Mouse (Mus musculus): Measurements from ENCODE around the gene Hesx1. TPM values are rescaled to one million over a fixed set of nuclear protein-coding genes. Genes with fewer than 3 reads are reported as not detected.

The Hesx1 gene
- polyA plus RNA-seq, 1 experiment: not detected

DNA sequence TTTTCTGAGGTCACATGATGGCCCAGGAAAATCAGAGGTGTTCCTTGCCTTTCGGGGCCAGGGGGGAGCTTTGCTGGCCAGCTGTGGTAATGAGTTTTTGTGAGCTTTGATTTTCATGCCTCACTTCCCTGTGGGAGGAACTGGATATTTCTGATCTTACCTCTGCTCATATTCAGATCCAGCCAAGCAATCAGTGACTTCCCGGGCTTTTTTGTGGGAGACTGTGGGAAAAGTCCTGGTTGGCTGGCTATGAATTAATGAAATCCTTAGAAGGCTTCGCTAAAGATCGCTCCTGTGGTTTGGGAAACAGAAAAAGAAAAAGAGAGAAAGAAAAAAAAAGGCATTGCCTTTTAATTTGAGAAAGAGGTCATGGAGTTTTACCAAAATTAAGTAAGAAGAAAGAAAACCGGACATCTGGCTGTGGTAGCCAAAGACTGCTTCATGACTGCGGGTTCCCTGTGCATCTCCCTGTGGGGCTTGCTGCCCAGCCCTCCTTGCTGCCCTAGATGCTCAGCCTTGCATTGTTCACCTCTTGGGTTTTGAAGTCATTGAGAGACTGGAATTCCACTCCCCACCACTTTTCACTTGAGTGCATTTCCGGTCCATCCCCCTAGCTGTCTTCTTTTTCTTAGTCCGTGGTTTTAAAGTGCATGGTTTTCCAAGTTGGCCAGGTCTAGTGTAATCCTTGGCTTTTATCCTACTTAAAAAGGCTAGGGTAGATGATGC, 54.2 kb downstream of the Hesx1 start:
- TF ChIP-seq CTCF (IDR thresholded peaks at IDR 0.05; ENCODE audit: borderline replicate concordance, insufficient read depth, low read length) (no peak), POLR2A (IDR thresholded peaks at IDR 0.05; ENCODE audit: low read depth, low read length) (no peak)
- Histone ChIP-seq H3K27ac (ENCODE audit: insufficient read depth, low read length) (peak overlapping the region; percentile 9; the same call in 1 of the 2 replicates), H3K4me1 (ENCODE audit: control insufficient read depth, insufficient read depth, low read length) (peaks cover 34% of the 10 kb centered on the region), H3K4me3 (ENCODE audit: insufficient read depth, low read length) (no peak overlapping the region)

DNA sequence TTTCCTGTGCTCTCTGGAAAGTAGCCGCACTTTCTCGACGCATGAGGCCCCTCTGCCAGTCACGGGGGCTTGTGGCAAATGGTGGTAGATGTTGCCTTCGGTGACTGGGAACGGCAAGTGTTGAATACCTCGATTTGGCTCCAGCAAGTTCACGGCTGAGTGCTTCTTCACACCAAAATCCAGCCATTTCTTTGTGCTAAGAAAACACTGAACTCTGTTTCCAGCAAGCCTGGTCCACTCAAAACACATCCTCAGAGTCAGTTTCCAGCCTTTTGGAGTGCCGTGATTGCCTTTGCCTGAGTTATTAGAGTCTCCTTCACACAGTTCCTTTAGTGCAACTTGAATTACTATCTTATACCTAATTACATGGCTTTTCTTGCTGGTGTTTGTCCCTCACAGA, 55.8 kb downstream of the Hesx1 start:
- no peak overlapping the region for H3K4me3 ChIP-seq (ENCODE audit: insufficient read depth, low read length)
- peak overlapping the region; percentile 71; the same call in 1 of the 2 replicates for H3K27ac ChIP-seq (ENCODE audit: insufficient read depth, low read length)
- TF ChIP-seq CTCF (IDR thresholded peaks at IDR 0.05; ENCODE audit: borderline replicate concordance, insufficient read depth, low read length) (no peak), POLR2A (IDR thresholded peaks at IDR 0.05; ENCODE audit: low read depth, low read length) (no peak)
- peaks cover 22% of the 10 kb centered on the region for H3K4me1 ChIP-seq (ENCODE audit: control insufficient read depth, insufficient read depth, low read length)

DNA sequence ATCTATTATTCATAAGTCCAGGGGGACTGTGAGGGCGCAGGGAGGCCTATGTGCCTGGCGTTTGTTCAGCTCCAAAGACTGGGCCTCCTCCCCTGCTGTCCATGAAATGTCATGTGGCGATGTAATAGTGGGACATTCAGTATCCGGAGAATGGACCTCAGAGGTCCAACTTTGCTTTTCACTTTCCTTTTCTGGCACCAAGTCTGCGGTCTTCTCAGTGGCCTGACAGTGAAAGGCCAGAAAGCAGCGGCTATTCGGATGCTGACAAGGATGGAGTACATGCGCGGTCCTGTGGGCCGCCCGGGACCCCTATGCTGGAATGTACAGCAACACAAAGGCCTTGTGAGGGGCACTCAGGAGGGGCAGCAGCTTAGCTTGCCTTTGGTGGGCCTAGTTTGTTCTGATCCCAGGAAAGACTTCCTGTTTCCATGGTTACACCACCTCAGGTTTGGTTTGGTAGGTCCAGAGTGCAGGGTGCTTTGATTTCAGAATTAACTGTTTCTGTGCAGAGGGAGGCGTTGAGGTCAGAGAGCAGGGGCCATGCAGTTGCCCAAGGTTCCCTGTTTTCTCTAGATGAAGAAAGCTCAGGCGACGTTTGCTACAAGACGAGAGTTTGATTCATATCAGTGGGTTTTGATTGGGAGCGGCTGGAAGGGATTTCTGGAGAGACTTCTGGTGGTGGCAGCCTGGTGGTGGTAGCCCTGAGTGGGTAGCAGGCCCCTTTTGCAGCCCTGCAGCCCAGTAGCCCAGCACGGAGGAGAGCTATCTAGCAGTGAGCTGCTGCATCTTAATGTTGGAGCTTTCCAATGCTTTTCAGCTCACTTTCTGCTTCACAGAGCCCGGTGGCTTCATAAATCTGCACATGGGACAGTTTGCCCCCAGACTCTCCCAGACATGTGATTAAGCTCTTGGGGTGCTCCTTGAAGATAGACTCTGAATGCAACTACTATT, 56.6 kb downstream of the Hesx1 start:
- H3K27ac ChIP-seq (ENCODE audit: insufficient read depth, low read length): peak overlapping the region; percentile 71; the same call in 1 of the 2 replicates
- H3K4me1 ChIP-seq (ENCODE audit: control insufficient read depth, insufficient read depth, low read length): peaks cover 19% of the 10 kb centered on the region
- H3K4me3 ChIP-seq (ENCODE audit: insufficient read depth, low read length): no peak overlapping the region
- TF ChIP-seq POLR2A (IDR thresholded peaks at IDR 0.05; ENCODE audit: low read depth, low read length) (no peak), CTCF (IDR thresholded peaks at IDR 0.05; ENCODE audit: borderline replicate concordance, insufficient read depth, low read length) (no peak)

DNA sequence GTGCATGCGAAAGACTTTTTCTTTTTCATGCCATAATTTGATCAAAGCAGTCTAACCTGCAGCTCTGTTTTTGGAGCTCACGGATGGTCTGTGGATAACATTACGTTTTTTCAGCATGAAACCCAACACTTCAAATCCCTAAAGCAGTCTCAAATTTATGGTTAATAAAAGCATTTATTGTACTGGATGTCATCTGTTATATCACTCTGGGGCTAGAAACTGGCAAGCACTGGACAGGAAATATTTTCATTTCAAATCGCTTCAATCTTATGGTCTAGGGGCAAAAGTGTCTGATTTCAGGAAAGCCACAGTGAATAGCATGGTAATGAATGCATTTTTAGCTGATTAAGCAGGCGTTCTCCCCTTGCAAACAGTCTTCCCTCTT, 57.3 kb downstream of the Hesx1 start:
- TF ChIP-seq CTCF (IDR thresholded peaks at IDR 0.05; ENCODE audit: borderline replicate concordance, insufficient read depth, low read length) (no peak), POLR2A (IDR thresholded peaks at IDR 0.05; ENCODE audit: low read depth, low read length) (no peak)
- Histone ChIP-seq H3K4me3 (ENCODE audit: insufficient read depth, low read length) (no peak overlapping the region), H3K4me1 (ENCODE audit: control insufficient read depth, insufficient read depth, low read length) (peaks cover 17% of the 10 kb centered on the region), H3K27ac (ENCODE audit: insufficient read depth, low read length) (peak overlapping the region; percentile 93)

Other genes starting within 250 kb of the Hesx1 start
- gene Asb14, start 99.9 kb upstream of the Hesx1 start, polyA plus RNA-seq (2011; ENCODE audit: insufficient read length, low read depth, missing spikeins): not detected in 2 replicates
- 65.1 and 78.0 TPM in 2 replicates for gene Appl1, start 23.2 kb upstream of the Hesx1 start, polyA plus RNA-seq (2011; ENCODE audit: insufficient read length, low read depth, missing spikeins)
- 10.2 and 19.3 TPM in 2 replicates for gene Il17rd, start 44.5 kb downstream of the Hesx1 start, polyA plus RNA-seq (2011; ENCODE audit: insufficient read length, low read depth, missing spikeins)
- gene Arhgef3, start 120.5 kb downstream of the Hesx1 start, polyA plus RNA-seq (2011; ENCODE audit: insufficient read length, low read depth, missing spikeins): 1.3 and 2.5 TPM in 2 replicates

Measured in embryonic fibroblast, embryonic 13.5 days (primary cell).